Mouse (Mus musculus) liver, embryonic 14 days (tissue): Measurements from ENCODE around the gene Vmn1r159. TPM values are rescaled to one million over a fixed set of nuclear protein-coding genes. Genes with fewer than 3 reads are reported as not detected.

Experiments used
- polyA plus RNA-seq: library from polyadenylated mRNA; depleted of rRNA; stranded (reverse); fragments of >200 nt; gene quantifications from 2 replicates; pipeline ENCODE4 v1.2.3, GENCODE M21; 2012; rRNA removed

Vmn1r159 gene
- not detected in 2 replicates for polyA plus RNA-seq

DNA sequence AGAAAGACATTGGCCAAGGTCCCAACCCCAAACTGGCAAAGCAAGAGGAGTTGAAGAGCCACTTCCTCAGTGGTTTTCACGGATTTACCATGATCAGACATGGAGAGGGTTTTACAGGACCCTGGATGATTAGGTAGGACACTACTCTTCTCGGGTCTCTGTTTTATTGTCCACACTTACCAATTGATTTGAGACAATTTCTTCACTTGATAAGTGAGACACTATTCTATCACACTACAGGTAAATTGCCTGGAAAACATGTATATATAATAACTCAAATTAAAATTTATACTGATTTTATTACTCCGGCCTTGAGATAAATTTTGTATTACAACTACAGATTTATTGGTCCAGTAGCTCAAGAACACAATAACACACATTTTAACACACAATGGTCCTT is at the start of gene Vmn1r159:
Gene Vmn1r159, minus strand, starts transcription at position 101 of the 400 bp plus-strand sequence.

DNA sequence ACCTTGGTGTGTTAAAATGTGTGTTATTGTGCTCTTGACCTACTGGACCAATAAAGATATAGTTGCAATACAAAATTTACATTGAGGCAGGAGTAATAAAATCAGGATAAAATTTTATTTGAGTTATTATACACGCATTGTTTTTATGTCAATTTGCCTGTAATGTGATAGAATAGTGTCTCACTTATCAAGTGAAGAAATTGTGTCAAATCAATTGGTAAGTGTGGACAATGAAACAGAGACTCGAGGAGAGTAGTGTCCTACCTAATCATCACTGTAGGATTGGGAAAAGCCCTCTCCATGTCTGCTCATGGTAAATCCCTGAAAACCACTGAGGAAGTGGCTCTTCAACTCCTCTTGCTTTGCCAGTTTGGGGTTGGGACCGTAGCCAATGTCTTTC is 27.5 kb upstream of the Vmn1r159 start, which contains the start of gene Vmn1r160:
Gene Vmn1r160, plus strand, starts transcription at position 301 of the 400 bp plus-strand sequence.

Other genes with a start within 250 kb of the Vmn1r159 start
- not detected in 2 replicates for gene Vmn1r155, start 185.6 kb downstream of the Vmn1r159 start, polyA plus RNA-seq
- not detected in 2 replicates for gene Gm8693, start 151.3 kb downstream of the Vmn1r159 start, polyA plus RNA-seq
- not detected in 2 replicates for gene Gm4567, start 123.9 kb downstream of the Vmn1r159 start, polyA plus RNA-seq
- gene Vmn1r157, start 81.9 kb downstream of the Vmn1r159 start, polyA plus RNA-seq = not detected in 2 replicates
- not detected in 2 replicates for gene Vmn1r158, start 52.8 kb downstream of the Vmn1r159 start, polyA plus RNA-seq
- not detected in 2 replicates for gene Vmn1r160, start 27.6 kb upstream of the Vmn1r159 start, polyA plus RNA-seq
- gene Gm4214, start 141.1 kb upstream of the Vmn1r159 start, polyA plus RNA-seq = not detected in 2 replicates
- not detected in 2 replicates for gene Gm4216, start 176.3 kb upstream of the Vmn1r159 start, polyA plus RNA-seq
- not detected in 2 replicates for gene Vmn1r163, start 211.9 kb upstream of the Vmn1r159 start, polyA plus RNA-seq
- not detected in 2 replicates for gene Gm8720, start 223.9 kb upstream of the Vmn1r159 start, polyA plus RNA-seq